Mouse (Mus musculus): Measurements from ENCODE around the gene Ttc28.

GRCm38 (mm10) chr5:110873160-110873559, 6.4 kb upstream of the Ttc28 start:
- TF ChIP-seq CTCF (IDR thresholded peaks at IDR 0.05; ENCODE audit: low read depth): no peak
- TF ChIP-seq EP300 (optimal IDR thresholded peaks at IDR 0.05): no peak

Measured in stomach, postnatal 0 days (tissue).